Mouse (Mus musculus) liver, embryonic 14.5 days (tissue): ENCODE data around the gene Slc16a5.

Experiments
- CTCF ChIP-seq: IDR thresholded peaks from 2 replicates; pipeline ENCODE4 v1.5.1; 2016; ENCODE audit warnings: antibody characterized with exemption, low read depth, control low read depth
- EP300 ChIP-seq: IDR thresholded peaks from 2 replicates; pipeline ENCODE4 v1.6.1; 2016; ENCODE audit warnings: antibody characterized with exemption, low read depth

DNA sequence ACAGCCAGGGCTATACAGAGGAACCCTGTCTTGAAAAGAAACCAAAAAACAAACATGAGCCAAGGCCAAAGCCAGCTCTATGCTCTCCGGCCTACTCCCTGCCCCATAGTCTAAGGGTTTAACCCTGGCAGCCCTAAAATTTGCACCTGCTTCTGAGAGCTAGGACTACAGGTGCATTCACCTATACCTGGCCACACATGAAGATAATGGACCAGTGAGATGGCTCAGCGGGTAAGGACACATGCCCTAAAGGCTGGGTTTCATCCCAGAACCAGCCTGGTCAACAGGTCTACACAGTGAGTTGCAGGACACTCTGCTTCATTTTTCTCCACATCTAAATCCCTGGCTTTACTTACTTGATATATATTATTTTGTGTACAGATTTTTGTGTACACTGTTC is 60.0 kb downstream of the Slc16a5 start:
- no peak for TF ChIP-seq CTCF
- TF ChIP-seq EP300 = no peak
